Mouse (Mus musculus) heart, embryonic 13.5 days (tissue): ENCODE results near the gene Snrpg. TPM values are rescaled to one million over a fixed set of nuclear protein-coding genes. Genes with fewer than 3 reads are reported as not detected.

ENCODE experiments used
- ATAC-seq: fragments of 200-750 bp; cut with Nextera tagmentation; 2 replicates; pipeline ENCODE4 v1.8.0; 2017; ENCODE audit warnings: moderate TSS enrichment; ENCODE audit not compliant: insufficient number of reproducible peaks, low FRiP score, low TSS enrichment; ENCODE audit errors: extremely low read depth
- H3K27ac ChIP-seq: fragments of 300-500 bp; sonication (generic); replicated peaks from 2 replicates; pipeline ENCODE4 v1.5.1; 2015; ENCODE audit warnings: moderate library complexity, mild to moderate bottlenecking, inconsistent platforms
- H3K27me3 ChIP-seq: fragments of 300-500 bp; sonication (generic); replicated peaks from 2 replicates; pipeline ENCODE4 v1.6.1; 2015; ENCODE audit warnings: mild to moderate bottlenecking, inconsistent platforms
- H3K36me3 ChIP-seq: fragments of 300-500 bp; sonication (generic); 2 replicates; pipeline ENCODE4 v1.6.1; 2015; ENCODE audit warnings: mild to moderate bottlenecking, inconsistent platforms
- H3K4me1 ChIP-seq: fragments of 300-500 bp; sonication (generic); 2 replicates; pipeline ENCODE4 v1.6.1; 2015; ENCODE audit warnings: inconsistent platforms
- H3K4me2 ChIP-seq: fragments of 300-500 bp; sonication (generic); 2 replicates; pipeline ENCODE4 v1.6.1; 2015; ENCODE audit warnings: inconsistent platforms, mild to moderate bottlenecking, moderate library complexity
- H3K4me3 ChIP-seq: fragments of 300-500 bp; sonication (generic); 2 replicates; pipeline ENCODE4 v1.5.1; 2015; ENCODE audit warnings: moderate library complexity, mild to moderate bottlenecking, inconsistent platforms
- H3K9ac ChIP-seq: fragments of 300-500 bp; sonication (generic); 2 replicates; pipeline ENCODE4 v1.6.1; 2015; ENCODE audit warnings: inconsistent platforms, mild to moderate bottlenecking, moderate library complexity
- H3K9me3 ChIP-seq: fragments of 300-500 bp; sonication (generic); 2 replicates; pipeline ENCODE4 v1.6.1; 2016; ENCODE audit warnings: inconsistent platforms
- WGBS: fragments of 180-500 bp; shearing (Covaris S2); methylation state at CpG from one replicate; pipeline ENCODE4 v1.1.7; 2015; ENCODE audit warnings: mixed read lengths; 5-methylcytosine and 5-hydroxymethylcytosine counted together
- polyA plus RNA-seq: library from polyadenylated mRNA; unstranded; fragments of >200 nt; fragmentation: Nextera tagmentation; extraction: Ambion mirVana; gene quantifications from 2 replicates; pipeline ENCODE4 v1.2.1, GENCODE M21; 2015

Gene Snrpg
- polyA plus RNA-seq, 1 experiment from 2014 or later = 315 TPM

GRCm38 (mm10) chr6:86343656-86344055, 27.4 kb upstream of the Snrpg start:
- Histone ChIP-seq H3K4me1 (peaks cover 21% of the 10 kb centered on the region), H3K27me3 (no peaks in the 10 kb centered on the region), H3K36me3 (no peaks in the 10 kb centered on the region), H3K4me3 (peak overlapping the region; percentile 2; the same call in 1 of the 2 replicates), H3K27ac (no peak overlapping the region), H3K4me2 (peak overlapping the region; percentile 34), H3K9ac (peak overlapping the region; percentile 3; the same call in 1 of the 2 replicates), H3K9me3 (no peaks in the 10 kb centered on the region)
- no peak for ATAC-seq
- 13% methylated on average over 7 of the region's 7 CpGs for WGBS

DNA sequence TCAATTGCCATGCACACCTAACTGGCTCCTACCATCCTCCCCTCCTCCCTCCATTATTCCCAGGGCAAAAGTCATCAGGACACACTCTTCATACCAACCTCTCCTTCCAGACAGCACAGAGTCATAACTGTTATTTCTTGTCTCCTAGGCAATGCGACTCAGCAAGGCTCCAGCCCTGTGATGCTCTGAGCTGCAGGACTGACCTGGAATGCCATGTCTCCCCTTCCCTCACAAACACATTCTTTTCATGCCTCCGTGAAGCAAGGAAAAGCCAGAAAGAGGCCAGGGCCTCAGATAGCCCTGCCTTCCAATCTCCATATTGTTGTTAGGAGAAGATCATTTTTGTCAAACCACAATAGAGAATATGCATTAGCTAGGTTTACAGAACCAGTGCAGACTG, 25.0 kb upstream of the Snrpg start:
- ATAC-seq = no peak
- Histone ChIP-seq H3K4me1 (peaks cover 21% of the 10 kb centered on the region), H3K9ac (no peak overlapping the region), H3K27me3 (no peaks in the 10 kb centered on the region), H3K36me3 (no peaks in the 10 kb centered on the region), H3K27ac (no peak overlapping the region), H3K4me2 (no peak overlapping the region), H3K4me3 (no peak overlapping the region), H3K9me3 (no peaks in the 10 kb centered on the region)
- WGBS = 18% methylated on average over 2 of the region's 2 CpGs

DNA sequence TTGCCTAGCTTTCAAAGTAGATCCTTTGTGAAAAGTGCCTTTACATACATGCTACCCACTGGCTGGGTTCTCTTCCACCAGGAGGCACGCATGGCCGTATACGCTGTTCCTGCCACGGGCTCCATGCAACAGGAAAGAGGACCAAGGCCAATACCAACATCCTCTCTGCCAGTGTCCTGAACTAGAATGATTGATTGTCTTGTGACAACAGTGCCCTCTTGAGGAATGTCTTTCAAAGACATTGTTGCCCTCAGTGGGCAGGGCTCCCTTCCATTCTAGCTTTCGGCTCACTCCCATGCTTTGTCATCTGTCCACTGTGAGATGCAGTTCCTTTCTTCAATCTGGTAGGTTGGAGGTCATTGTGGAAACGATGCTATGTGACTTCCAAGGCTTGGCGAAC, 21.8 kb upstream of the Snrpg start:
- ATAC-seq = no peak
- peaks cover 17% of the 10 kb centered on the region for H3K4me1 ChIP-seq
- H3K4me2 ChIP-seq = no peak overlapping the region
- 51% methylated on average over 7 of the region's 7 CpGs for WGBS
- H3K9me3 ChIP-seq = no peaks in the 10 kb centered on the region
- H3K27me3 ChIP-seq = no peaks in the 10 kb centered on the region
- H3K27ac ChIP-seq = no peak overlapping the region
- no peak overlapping the region for H3K4me3 ChIP-seq
- H3K9ac ChIP-seq = no peak overlapping the region
- no peaks in the 10 kb centered on the region for H3K36me3 ChIP-seq

GRCm38 (mm10) chr6:86354948-86355347, 16.2 kb upstream of the Snrpg start:
- WGBS = 53% methylated on average over 3 of the region's 3 CpGs
- H3K4me3 ChIP-seq = no peak overlapping the region
- no peaks in the 10 kb centered on the region for H3K9me3 ChIP-seq
- H3K9ac ChIP-seq = no peak overlapping the region
- H3K36me3 ChIP-seq = no peaks in the 10 kb centered on the region
- H3K27ac ChIP-seq = no peak overlapping the region
- no peaks in the 10 kb centered on the region for H3K27me3 ChIP-seq
- no peak overlapping the region for H3K4me2 ChIP-seq
- H3K4me1 ChIP-seq = no peaks in the 10 kb centered on the region; the same call in 1 of the 2 replicates
- no peak for ATAC-seq

- Histone ChIP-seq H3K27me3 (0 out of 2 replicates have a peak, but pooled peaks cover 1% of the 10 kb centered on the region), H3K9me3 (no peaks in the 10 kb centered on the region), H3K4me1 (no peaks in the 10 kb centered on the region; the same call in 1 of the 2 replicates), H3K36me3 (no peaks in the 10 kb centered on the region), H3K27ac (no peak overlapping the region), H3K9ac (no peak overlapping the region), H3K4me3 (no peak overlapping the region), H3K4me2 (no peak overlapping the region)
- ATAC-seq = no peak
- 65% methylated on average over 9 of the region's 9 CpGs for WGBS
Measured at GRCm38 (mm10) chr6:86356956-86357355, 14.1 kb upstream of the Snrpg start.

DNA sequence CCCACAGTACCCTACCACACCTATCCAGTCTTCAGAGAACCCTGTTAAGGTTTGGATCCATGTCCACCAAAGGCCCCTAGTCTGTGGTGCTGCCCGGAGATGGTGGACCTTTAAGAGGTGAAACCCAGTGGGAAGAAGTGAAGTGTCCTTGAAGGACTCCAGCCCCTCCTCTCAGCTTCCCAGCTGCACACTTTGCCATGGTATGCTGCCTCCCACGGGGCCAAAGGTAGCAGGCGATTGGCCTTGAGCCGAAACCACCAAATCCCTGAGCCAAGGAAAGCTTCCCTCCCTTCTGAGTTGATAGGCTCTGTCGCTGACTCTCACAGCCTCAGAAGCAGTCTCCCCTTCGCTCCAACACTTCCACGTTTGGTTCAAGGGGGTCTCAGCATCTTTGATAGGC, 10.4 kb upstream of the Snrpg start:
- no peak overlapping the region for H3K27ac ChIP-seq
- H3K27me3 ChIP-seq = 0 out of 2 replicates have a peak, but pooled peaks cover 2% of the 10 kb centered on the region
- no peak overlapping the region for H3K4me3 ChIP-seq
- H3K9me3 ChIP-seq = no peaks in the 10 kb centered on the region
- no peak overlapping the region for H3K4me2 ChIP-seq
- 55% methylated on average over 7 of the region's 7 CpGs for WGBS
- no peak for ATAC-seq
- no peak overlapping the region for H3K9ac ChIP-seq
- no peaks in the 10 kb centered on the region; the same call in 1 of the 2 replicates for H3K4me1 ChIP-seq
- H3K36me3 ChIP-seq = no peaks in the 10 kb centered on the region

DNA sequence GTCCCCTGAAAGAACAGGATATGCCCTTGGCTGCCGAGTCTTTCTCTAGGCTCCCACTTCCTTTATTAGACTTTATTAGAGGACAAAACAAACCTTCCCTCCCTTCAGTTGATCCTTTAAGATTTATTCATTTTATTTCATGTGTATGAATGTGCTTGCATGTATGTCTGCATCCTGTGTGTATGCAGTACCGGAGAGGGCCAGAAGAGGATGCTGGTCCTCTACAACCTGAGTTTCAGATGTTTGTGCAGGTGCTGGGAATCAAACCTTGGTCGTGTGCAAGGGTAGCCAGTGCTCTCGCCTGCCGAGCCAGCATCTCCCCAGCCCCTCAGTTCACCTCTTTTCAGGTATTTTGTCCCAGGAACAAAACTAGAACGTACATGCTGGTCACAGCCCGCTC, 9.7 kb upstream of the Snrpg start:
- Histone ChIP-seq H3K27ac (no peak overlapping the region), H3K36me3 (no peaks in the 10 kb centered on the region), H3K4me2 (no peak overlapping the region), H3K4me1 (peaks cover 5% of the 10 kb centered on the region), H3K27me3 (0 out of 2 replicates have a peak, but pooled peaks cover 2% of the 10 kb centered on the region), H3K9me3 (no peaks in the 10 kb centered on the region), H3K9ac (no peak overlapping the region), H3K4me3 (no peak overlapping the region)
- ATAC-seq = no peak
- 84% methylated on average over 7 of the region's 7 CpGs for WGBS

- Histone ChIP-seq H3K27ac (no peak overlapping the region), H3K4me2 (peak overlapping the region; percentile 87), H3K9me3 (no peaks in the 10 kb centered on the region), H3K9ac (peak overlapping the region; percentile 75), H3K4me3 (peak overlapping the region; percentile 71), H3K4me1 (peaks cover 13% of the 10 kb centered on the region), H3K27me3 (0 out of 2 replicates have a peak, but pooled peaks cover 2% of the 10 kb centered on the region), H3K36me3 (peaks cover 22% of the 10 kb centered on the region)
- under 1% methylated on average over 17 of the region's 17 CpGs for WGBS
- ATAC-seq = no peak
Measured at GRCm38 (mm10) chr6:86364442-86365141, 6.5 kb upstream of the Snrpg start.

- Histone ChIP-seq H3K27ac (peak within 1 kb of the TSS; percentile 67), H3K4me1 (peaks cover 16% of the 10 kb centered on the region), H3K36me3 (peaks cover 23% of the 10 kb centered on the region), H3K4me2 (peak within 1 kb of the TSS; percentile 87), H3K9me3 (no peaks in the 10 kb centered on the region), H3K4me3 (peak within 1 kb of the TSS; percentile 71), H3K27me3 (0 out of 2 replicates have a peak, but pooled peaks cover 2% of the 10 kb centered on the region), H3K9ac (peak within 1 kb of the TSS; percentile 89)
- WGBS = under 1% methylated on average over 75 of the region's 76 CpGs
- ATAC-seq = peak; percentile 94
Measured at GRCm38 (mm10) chr6:86365371-86366124, 5.6 kb upstream of the Snrpg start, which contains the start of gene Fam136a. TSS of gene Fam136a (plus strand) at chr6:86365646.

GRCm38 (mm10) chr6:86366125-86366852, 4.8 kb upstream of the Snrpg start:
- Histone ChIP-seq H3K4me3 (peak overlapping the region; percentile 71), H3K27me3 (0 out of 2 replicates have a peak, but pooled peaks cover 2% of the 10 kb centered on the region), H3K4me1 (peaks cover 21% of the 10 kb centered on the region), H3K9me3 (no peaks in the 10 kb centered on the region), H3K4me2 (peak overlapping the region; percentile 87), H3K36me3 (peaks cover 23% of the 10 kb centered on the region), H3K9ac (peak overlapping the region; percentile 89), H3K27ac (peak overlapping the region; percentile 67)
- WGBS = 37% methylated on average over 25 of the region's 25 CpGs
- ATAC-seq = no peak

GRCm38 (mm10) chr6:86366853-86367249, 4.3 kb upstream of the Snrpg start:
- WGBS = 50% methylated on average over 2 of the region's 2 CpGs
- peak overlapping the region; percentile 67 for H3K27ac ChIP-seq
- H3K4me3 ChIP-seq = peak overlapping the region; percentile 71

More at GRCm38 (mm10) chr6:86366853-86367249, 4.3 kb upstream of the Snrpg start:
- H3K36me3 ChIP-seq = peaks cover 23% of the 10 kb centered on the region
- ATAC-seq = no peak
- no peaks in the 10 kb centered on the region for H3K9me3 ChIP-seq
- peak overlapping the region; percentile 89 for H3K9ac ChIP-seq
- H3K27me3 ChIP-seq = 0 out of 2 replicates have a peak, but pooled peaks cover 2% of the 10 kb centered on the region
- H3K4me1 ChIP-seq = peaks cover 21% of the 10 kb centered on the region
- H3K4me2 ChIP-seq = peak overlapping the region; percentile 87
